Mouse (Mus musculus): ENCODE data around the gene A230072I06Rik. TPM values are rescaled to one million over a fixed set of nuclear protein-coding genes. Genes with fewer than 3 reads are reported as not detected.

Gene A230072I06Rik
- polyA plus RNA-seq, 1 experiment from 2014 or later: not detected

GRCm38 (mm10) chr8:12279482-12280192 is 1.0 kb downstream of the A230072I06Rik start:
- CTCF ChIA-PET: no interaction called here
- peaks cover 30% of the 10 kb centered on the region for H3K27me3 ChIP-seq
- in situ Hi-C loops (cut with MboI; ENCODE audit: low pct_unique_long_range_greater_than_20kb): no loop called here
- POLR2A ChIA-PET: no interaction called here
- ATAC-seq (no peak), DNase-seq (ENCODE audit: low read depth, low spot score) (no peak)
- no peak for TF ChIP-seq CTCF (IDR thresholded peaks at IDR 0.05)

DNA sequence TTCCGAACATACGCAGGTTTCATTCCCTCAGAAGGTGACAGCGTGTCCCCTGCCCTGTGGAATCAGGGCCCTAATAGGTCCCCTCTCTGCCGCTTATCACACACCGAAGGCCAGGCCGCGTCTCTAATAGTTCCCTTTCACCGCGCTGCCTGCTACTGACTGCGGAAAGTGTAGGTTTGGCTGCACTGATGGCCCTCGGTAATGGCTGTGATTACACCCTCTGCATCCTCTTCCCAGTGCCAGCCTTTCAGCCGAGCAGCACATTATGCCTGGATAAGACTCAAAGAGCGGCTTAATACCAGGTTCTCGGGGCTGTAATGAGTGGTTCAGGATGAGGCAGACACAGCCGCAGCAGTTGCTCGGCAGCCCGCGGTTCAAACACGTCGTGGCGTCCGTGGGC is 3.5 kb downstream of the A230072I06Rik start:
- CTCF ChIA-PET: no interaction called here
- POLR2A ChIA-PET: interaction anchor here (0.8 kb wide), 1 partner anchor 279 kb away, joined by 3 read pairs; no protein-coding TSS in a partner anchor
- peaks cover 30% of the 10 kb centered on the region for H3K27me3 ChIP-seq
- in situ Hi-C loops (cut with MboI; ENCODE audit: low pct_unique_long_range_greater_than_20kb): no loop called here
- ATAC-seq: peak; percentile 17
- no peak for DNase-seq (ENCODE audit: low read depth, low spot score)
- no peak for TF ChIP-seq CTCF (IDR thresholded peaks at IDR 0.05)

DNA sequence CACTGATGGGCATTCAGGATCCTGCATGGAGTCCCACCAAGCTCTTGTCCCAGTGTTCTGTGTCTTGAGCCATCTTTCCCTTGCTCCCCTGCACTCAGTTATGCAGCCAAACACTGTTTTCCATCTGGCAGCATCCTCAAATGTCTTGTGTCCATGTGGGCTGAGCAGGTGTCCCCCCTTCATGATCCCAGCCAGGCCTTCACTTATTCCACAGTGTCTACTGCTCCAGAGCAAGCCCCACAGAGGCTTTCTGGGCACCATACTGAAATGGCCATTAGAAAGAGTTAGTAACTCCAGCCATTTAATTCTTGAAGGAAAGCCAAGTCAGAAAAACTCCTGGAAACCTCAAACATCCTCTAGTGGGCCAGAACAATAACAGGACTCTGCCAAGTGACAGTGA is 11.9 kb downstream of the A230072I06Rik start:
- no peak for ATAC-seq
- in situ Hi-C loops (cut with MboI; ENCODE audit: low pct_unique_long_range_greater_than_20kb): no loop called here
- no peaks in the 10 kb centered on the region for H3K27me3 ChIP-seq
- DNase-seq (ENCODE audit: low read depth, low spot score): no peak
- ChIA-PET CTCF (no interaction called here), POLR2A (no interaction called here)
- TF ChIP-seq CTCF (IDR thresholded peaks at IDR 0.05): no peak

GRCm38 (mm10) chr8:12298326-12298950 is 19.8 kb downstream of the A230072I06Rik start:
- CTCF ChIA-PET: no interaction called here
- in situ Hi-C loops (cut with MboI; ENCODE audit: low pct_unique_long_range_greater_than_20kb): no loop called here

DNA sequence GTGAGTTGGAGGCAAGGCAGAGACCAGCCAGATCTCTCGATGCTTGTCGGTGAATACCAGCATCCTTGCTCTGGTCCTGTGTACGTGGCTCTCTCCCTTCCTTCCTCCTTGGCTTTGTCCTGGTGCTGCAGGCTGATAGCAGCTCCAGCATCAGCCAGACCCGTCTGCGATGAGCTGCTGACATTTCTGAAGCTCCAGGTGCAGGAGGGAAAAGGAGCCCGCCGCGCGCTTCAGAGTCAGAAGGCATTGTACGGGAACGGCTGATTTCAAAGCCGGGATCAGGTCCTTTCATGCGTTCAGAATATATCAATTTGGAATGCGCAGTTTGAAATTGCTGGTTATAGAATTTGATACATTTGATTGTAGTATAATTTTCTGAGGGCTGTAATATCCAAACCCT is 23.4 kb downstream of the A230072I06Rik start:
- CTCF ChIA-PET: no interaction called here
- ATAC-seq (no peak), DNase-seq (ENCODE audit: low read depth, low spot score) (no peak)
- POLR2A ChIA-PET: no interaction called here
- H3K27me3 ChIP-seq: peaks cover 4% of the 10 kb centered on the region
- no peak for TF ChIP-seq CTCF (IDR thresholded peaks at IDR 0.05)
- in situ Hi-C loops (cut with MboI; ENCODE audit: low pct_unique_long_range_greater_than_20kb): no loop called here

More at GRCm38 (mm10) chr8:12298326-12298950, 19.8 kb downstream of the A230072I06Rik start:
- DNase-seq (ENCODE audit: low read depth, low spot score) (no peak), ATAC-seq (no peak)
- H3K27me3 ChIP-seq: peaks cover 7% of the 10 kb centered on the region
- POLR2A ChIA-PET: no interaction called here
- no peak for TF ChIP-seq CTCF (IDR thresholded peaks at IDR 0.05)

DNA sequence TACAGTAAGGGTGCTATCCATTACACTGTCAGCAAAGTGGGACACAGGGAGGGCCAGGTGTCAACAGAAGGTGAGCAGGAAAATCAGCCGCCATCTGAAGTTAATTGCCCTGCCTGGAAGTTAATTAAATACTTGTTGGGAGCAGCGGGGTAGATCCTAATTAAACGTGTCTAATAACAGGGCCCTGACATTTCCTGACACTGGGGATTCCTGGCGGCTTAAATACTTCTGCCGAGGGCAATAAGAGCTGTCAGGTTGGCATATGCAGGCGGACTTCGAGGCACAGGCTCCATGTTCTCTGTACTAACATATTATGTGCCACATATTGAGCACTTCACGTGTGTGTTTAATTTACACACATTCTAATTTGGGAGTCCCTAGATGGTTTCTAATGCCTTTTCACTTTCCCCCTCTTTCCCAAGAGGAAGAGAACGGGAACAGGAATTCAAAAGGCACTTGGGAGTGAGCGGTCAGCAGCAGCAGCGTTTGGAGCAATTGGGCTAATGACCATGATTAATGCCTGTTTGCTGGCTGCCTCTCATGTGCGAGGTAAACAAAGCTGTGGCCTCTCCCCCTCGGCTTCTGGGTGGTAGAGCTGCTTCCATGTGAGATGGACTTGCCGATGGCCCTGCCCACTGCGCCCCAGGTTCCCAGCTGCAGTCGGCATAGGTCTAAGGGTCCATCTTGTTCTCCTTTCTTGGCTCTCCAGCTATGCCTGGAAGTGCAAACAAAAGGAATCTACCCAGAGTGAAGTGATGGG is 34.5 kb downstream of the A230072I06Rik start:
- no peak for DNase-seq (ENCODE audit: low read depth, low spot score)
- ChIA-PET POLR2A (no interaction called here), CTCF (no interaction called here)
- in situ Hi-C loops (cut with MboI; ENCODE audit: low pct_unique_long_range_greater_than_20kb): no loop called here
- no peak for ATAC-seq
- peaks cover 14% of the 10 kb centered on the region for H3K27me3 ChIP-seq
- TF ChIP-seq CTCF (IDR thresholded peaks at IDR 0.05): no peak

- peaks cover 14% of the 10 kb centered on the region for H3K27me3 ChIP-seq
- POLR2A ChIA-PET: no interaction called here
- DNase-seq (ENCODE audit: low read depth, low spot score) (no peak), ATAC-seq (no peak)
- CTCF ChIA-PET: no interaction called here
- in situ Hi-C loops (cut with MboI; ENCODE audit: low pct_unique_long_range_greater_than_20kb): no loop called here
- TF ChIP-seq CTCF (IDR thresholded peaks at IDR 0.05): no peak
These were observed 35.6 kb downstream of the A230072I06Rik start for GRCm38 (mm10) chr8:12314258-12314657.

DNA sequence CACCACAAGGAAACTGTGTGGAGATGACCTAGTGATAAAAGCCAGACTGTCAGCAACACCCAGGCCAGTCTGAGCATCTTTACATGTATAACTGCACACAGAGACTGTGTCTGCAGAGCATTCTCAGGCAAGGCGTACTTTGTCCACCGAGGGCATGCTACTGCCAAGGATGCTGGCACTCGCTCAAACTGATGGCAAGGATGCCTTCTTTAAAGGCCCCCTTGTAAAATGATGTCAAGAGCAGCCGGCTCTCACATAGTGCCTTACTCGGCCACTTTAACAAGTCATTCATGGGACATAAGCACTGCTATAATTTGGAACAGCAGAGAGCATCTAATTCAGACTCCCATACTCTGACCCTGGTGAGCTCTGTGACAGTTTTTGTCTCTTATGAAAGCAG is 36.6 kb downstream of the A230072I06Rik start:
- POLR2A ChIA-PET: no interaction called here
- no peak for TF ChIP-seq CTCF (IDR thresholded peaks at IDR 0.05)
- no peak for DNase-seq (ENCODE audit: low read depth, low spot score)
- peaks cover 14% of the 10 kb centered on the region for H3K27me3 ChIP-seq
- ATAC-seq: no peak
- CTCF ChIA-PET: no interaction called here
- in situ Hi-C loops (cut with MboI; ENCODE audit: low pct_unique_long_range_greater_than_20kb): no loop called here

DNA sequence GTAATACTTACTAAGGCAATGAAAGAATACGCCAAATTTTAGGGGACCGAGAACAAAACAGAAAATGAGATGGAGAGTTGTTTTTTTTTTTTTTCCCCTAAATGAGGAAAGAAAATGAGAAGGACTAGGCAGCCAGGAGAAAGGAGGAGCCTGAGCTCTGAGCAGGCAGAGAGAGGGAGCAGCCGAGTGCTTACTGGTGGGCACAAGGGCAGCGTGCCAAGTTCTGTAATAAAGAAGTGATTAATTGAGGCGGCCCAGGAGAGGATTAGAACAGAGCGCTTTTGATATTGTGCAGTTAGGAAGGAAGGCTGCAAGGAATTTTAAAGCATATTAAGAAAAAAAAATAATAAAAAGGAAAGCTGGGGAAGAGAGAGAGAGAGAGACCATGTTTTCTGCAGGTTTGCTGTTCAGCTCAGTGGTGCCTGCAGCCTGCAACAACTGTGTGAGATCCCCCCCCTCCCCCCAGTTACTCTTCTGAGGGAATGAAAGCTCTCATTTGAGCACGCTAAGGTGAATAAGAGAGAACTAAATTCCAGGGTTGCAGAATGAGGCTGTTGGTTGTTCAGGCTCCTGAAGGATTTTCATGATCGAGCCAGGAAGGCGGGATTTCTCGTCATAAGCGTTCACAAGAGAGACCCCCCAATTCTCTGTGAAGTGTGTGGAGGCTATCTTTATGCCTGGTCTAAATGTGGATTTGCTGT is 41.3 kb downstream of the A230072I06Rik start:
- in situ Hi-C loops (cut with MboI; ENCODE audit: low pct_unique_long_range_greater_than_20kb): no loop called here
- DNase-seq (ENCODE audit: low read depth, low spot score) (no peak), ATAC-seq (no peak)
- no peak for TF ChIP-seq CTCF (IDR thresholded peaks at IDR 0.05)
- ChIA-PET CTCF (no interaction called here), POLR2A (no interaction called here)
- H3K27me3 ChIP-seq: peaks cover 20% of the 10 kb centered on the region

DNA sequence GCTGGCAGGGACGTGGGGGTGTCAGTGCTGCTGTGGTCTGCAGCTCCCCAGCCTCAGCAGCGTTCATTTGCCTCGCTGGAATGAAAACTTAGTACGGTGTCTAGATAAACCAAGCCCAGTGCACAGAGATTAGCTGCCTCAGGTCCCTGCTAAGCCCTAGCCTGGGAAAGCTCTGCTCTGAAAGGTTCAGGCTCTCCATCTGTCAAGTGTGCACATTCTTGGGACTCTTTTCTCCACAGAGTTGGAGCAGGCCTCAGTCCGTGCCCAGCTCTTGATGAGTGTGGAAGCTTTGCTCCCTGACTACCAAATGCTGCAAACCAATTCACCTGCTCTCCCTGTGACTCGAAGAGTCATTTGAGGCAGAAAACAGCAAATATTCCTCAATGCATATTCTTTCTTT is 43.5 kb downstream of the A230072I06Rik start:
- ChIA-PET CTCF (no interaction called here), POLR2A (no interaction called here)
- in situ Hi-C loops (cut with MboI; ENCODE audit: low pct_unique_long_range_greater_than_20kb): no loop called here
- ATAC-seq: no peak
- DNase-seq (ENCODE audit: low read depth, low spot score): no peak
- TF ChIP-seq CTCF (IDR thresholded peaks at IDR 0.05): no peak
- peaks cover 27% of the 10 kb centered on the region for H3K27me3 ChIP-seq

GRCm38 (mm10) chr8:12323238-12323637 is 44.6 kb downstream of the A230072I06Rik start:
- TF ChIP-seq CTCF (IDR thresholded peaks at IDR 0.05): no peak
- DNase-seq (ENCODE audit: low read depth, low spot score) (no peak), ATAC-seq (no peak)
- POLR2A ChIA-PET: no interaction called here
- in situ Hi-C loops (cut with MboI; ENCODE audit: low pct_unique_long_range_greater_than_20kb): no loop called here
- CTCF ChIA-PET: no interaction called here
- H3K27me3 ChIP-seq: peaks cover 37% of the 10 kb centered on the region

All from Patski (cell line).